Mouse (Mus musculus): ENCODE results near the gene Slc25a18. TPM values are rescaled to one million over a fixed set of nuclear protein-coding genes. Genes with fewer than 3 reads are reported as not detected.

The Slc25a18 gene
- polyA plus RNA-seq, 1 experiment from 2014 or later, result 19.9 TPM

DNA sequence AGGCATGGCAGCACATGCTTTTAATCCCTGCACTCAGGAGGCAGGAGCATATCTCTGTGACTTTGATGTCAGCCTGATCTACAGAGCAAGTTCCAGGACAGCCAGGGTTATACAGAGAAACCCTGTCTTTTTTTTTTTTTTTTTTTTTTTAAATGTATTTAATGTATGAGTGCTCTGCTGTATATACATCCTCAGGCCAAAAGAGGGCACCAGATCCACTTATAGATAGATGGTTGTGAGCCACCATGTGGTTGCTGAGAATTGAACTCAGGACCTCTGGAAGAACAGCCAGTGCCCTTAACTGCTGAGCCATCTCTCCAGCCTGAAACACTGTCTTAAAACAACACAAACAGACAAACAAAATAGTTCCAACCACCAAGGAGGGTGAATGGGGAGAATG is 15.5 kb downstream of the Slc25a18 start:
- Histone ChIP-seq H3K4me2 (ENCODE audit: low read length) (no peak overlapping the region), H3K27me3 (ENCODE audit: control insufficient read depth, insufficient read depth, low read depth, low read length) (no peaks in the 10 kb centered on the region), H3K9me3 (replicated peaks; ENCODE audit: control insufficient read depth, low read length, poor library complexity, severe bottlenecking) (no peaks in the 10 kb centered on the region), H3K27ac (ENCODE audit: low read length) (no peak overlapping the region), H3K4me1 (ENCODE audit: control insufficient read depth, insufficient read depth, low read length) (peaks cover 4% of the 10 kb centered on the region; the same call in 1 of the 2 replicates), H3K36me3 (ENCODE audit: control insufficient read depth, insufficient read depth, low read length) (peaks cover 18% of the 10 kb centered on the region), H3K9ac (ENCODE audit: low read depth, low read length) (no peak overlapping the region), H3K4me3 (ENCODE audit: low read depth, low read length) (no peak overlapping the region)
- no peak for ATAC-seq

DNA sequence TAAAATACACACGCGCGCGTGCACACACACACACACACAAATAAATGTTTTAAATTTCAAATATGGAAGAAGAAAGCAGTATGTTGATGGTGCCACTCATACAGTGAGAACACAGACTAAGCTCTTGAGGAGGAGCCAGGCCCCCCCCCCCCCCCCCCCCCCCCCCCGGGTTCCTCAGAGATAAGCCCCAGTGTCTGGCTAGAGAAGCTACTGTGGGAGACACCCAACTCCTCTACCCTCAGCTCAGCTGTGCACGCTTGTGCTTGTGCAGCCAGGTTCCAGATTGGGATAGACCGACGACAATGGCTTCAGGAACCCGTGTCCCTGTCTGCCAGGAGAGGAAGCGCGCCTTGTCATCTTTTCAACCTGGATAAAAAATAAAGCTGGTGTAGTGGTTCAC is 16.8 kb downstream of the Slc25a18 start:
- no peak for ATAC-seq
- 91% methylated on average over 10 of the region's 11 CpGs for WGBS
- H3K27ac ChIP-seq (ENCODE audit: low read length), result no peak overlapping the region
- no peak overlapping the region for H3K4me3 ChIP-seq (ENCODE audit: low read depth, low read length)
- no peak overlapping the region for H3K4me2 ChIP-seq (ENCODE audit: low read length)
- H3K9me3 ChIP-seq (replicated peaks; ENCODE audit: control insufficient read depth, low read length, poor library complexity, severe bottlenecking), result no peaks in the 10 kb centered on the region
- no peaks in the 10 kb centered on the region for H3K4me1 ChIP-seq (ENCODE audit: control insufficient read depth, insufficient read depth, low read length)
- H3K9ac ChIP-seq (ENCODE audit: low read depth, low read length), result no peak overlapping the region
- no peaks in the 10 kb centered on the region for H3K27me3 ChIP-seq (ENCODE audit: control insufficient read depth, insufficient read depth, low read depth, low read length)
- peaks cover 25% of the 10 kb centered on the region for H3K36me3 ChIP-seq (ENCODE audit: control insufficient read depth, insufficient read depth, low read length)

DNA sequence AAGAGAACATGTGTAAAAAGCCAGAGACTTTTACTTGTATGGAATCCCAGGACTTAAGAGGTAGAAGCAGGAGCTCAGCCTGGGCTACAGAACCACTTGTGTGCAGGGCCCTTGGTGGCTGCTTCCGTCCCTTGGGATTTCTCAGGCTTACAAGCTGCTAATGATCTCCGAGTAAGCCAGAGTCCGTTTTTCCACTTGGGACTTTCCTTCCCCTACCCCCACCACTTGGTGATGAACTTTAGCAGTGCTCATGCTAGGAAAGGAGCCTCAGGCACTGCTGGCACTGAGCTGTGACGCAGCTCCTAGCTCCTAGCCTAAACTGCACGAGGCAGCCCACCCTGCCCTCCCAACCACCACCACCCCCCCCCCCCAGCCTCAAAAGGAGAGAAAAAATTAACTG is 17.3 kb downstream of the Slc25a18 start:
- Histone ChIP-seq H3K4me2 (ENCODE audit: low read length) (no peak overlapping the region), H3K27ac (ENCODE audit: low read length) (no peak overlapping the region), H3K27me3 (ENCODE audit: control insufficient read depth, insufficient read depth, low read depth, low read length) (no peaks in the 10 kb centered on the region), H3K36me3 (ENCODE audit: control insufficient read depth, insufficient read depth, low read length) (peaks cover 29% of the 10 kb centered on the region), H3K4me1 (ENCODE audit: control insufficient read depth, insufficient read depth, low read length) (no peaks in the 10 kb centered on the region), H3K4me3 (ENCODE audit: low read depth, low read length) (no peak overlapping the region), H3K9ac (ENCODE audit: low read depth, low read length) (no peak overlapping the region), H3K9me3 (replicated peaks; ENCODE audit: control insufficient read depth, low read length, poor library complexity, severe bottlenecking) (no peaks in the 10 kb centered on the region)
- 72% methylated on average over 5 of the region's 5 CpGs for WGBS
- ATAC-seq, result no peak

DNA sequence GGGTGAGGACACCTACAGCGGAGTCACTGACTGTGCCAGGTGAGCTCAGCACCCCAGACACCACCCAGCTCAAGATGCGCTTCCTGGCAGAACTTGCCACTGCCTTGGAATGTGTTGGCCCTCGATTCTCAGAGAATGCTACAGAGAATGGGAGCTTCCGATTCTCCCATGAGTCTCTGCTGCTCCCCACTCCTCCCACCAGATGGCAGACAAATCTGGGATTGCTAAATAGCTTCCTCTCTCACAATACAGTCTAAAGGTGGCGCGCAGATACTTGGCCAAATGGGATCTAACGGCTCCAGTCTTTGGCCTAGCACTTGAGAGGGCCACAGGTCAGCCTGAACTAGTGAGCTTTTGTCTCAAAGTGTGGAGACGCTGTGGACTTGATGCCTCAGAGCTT is 19.6 kb downstream of the Slc25a18 start:
- no peak overlapping the region for H3K27ac ChIP-seq (ENCODE audit: low read length)
- no peak for ATAC-seq
- 83% methylated on average over 8 of the region's 8 CpGs for WGBS

DNA sequence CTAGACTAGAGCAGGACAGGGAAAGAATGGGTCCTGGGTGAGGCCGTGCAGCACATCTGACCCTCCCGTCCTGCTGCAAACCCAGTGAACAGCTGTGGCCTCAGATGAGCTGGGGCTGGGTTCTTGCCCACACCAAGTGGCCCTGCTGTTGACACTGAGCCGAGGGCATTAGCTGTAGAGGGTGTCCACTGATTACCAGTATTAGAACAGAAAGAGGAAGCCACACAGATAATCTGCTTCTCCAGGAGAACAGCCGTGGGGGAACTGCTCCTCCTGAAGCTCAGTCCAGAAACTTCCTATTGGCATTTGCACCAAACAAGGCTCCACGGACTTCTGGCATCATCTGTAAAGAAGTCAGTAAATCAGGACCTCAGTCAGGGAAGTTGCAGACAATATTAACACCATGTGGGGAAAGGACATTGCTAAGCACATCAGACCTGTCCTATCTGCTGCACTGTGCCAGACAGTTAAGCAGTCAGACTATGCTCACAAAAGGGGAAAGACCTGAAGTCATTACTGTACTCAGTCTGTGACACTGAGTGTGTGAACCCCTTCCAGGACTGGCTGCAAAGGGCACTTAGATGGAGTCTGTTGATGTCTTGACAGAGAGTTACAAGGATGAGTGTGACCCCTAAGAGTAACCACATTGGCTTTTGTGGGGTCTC is 22.2 kb downstream of the Slc25a18 start:
- no peak overlapping the region for H3K27ac ChIP-seq (ENCODE audit: low read length)
- ATAC-seq, result no peak
- H3K4me1 ChIP-seq (ENCODE audit: control insufficient read depth, insufficient read depth, low read length), result no peaks in the 10 kb centered on the region
- H3K9me3 ChIP-seq (replicated peaks; ENCODE audit: control insufficient read depth, low read length, poor library complexity, severe bottlenecking), result no peaks in the 10 kb centered on the region
- H3K27me3 ChIP-seq (ENCODE audit: control insufficient read depth, insufficient read depth, low read depth, low read length), result no peaks in the 10 kb centered on the region
- H3K9ac ChIP-seq (ENCODE audit: low read depth, low read length), result no peak overlapping the region
- peaks cover 55% of the 10 kb centered on the region for H3K36me3 ChIP-seq (ENCODE audit: control insufficient read depth, insufficient read depth, low read length)
- 88% methylated on average over 5 of the region's 5 CpGs for WGBS
- no peak overlapping the region for H3K4me2 ChIP-seq (ENCODE audit: low read length)
- no peak overlapping the region for H3K4me3 ChIP-seq (ENCODE audit: low read depth, low read length)

More for the DNA sequence above, 19.6 kb downstream of the Slc25a18 start:
- Histone ChIP-seq H3K4me2 (ENCODE audit: low read length) (no peak overlapping the region), H3K27me3 (ENCODE audit: control insufficient read depth, insufficient read depth, low read depth, low read length) (no peaks in the 10 kb centered on the region), H3K4me1 (ENCODE audit: control insufficient read depth, insufficient read depth, low read length) (no peaks in the 10 kb centered on the region), H3K36me3 (ENCODE audit: control insufficient read depth, insufficient read depth, low read length) (peaks cover 39% of the 10 kb centered on the region), H3K4me3 (ENCODE audit: low read depth, low read length) (no peak overlapping the region), H3K9ac (ENCODE audit: low read depth, low read length) (no peak overlapping the region), H3K9me3 (replicated peaks; ENCODE audit: control insufficient read depth, low read length, poor library complexity, severe bottlenecking) (no peaks in the 10 kb centered on the region)

DNA sequence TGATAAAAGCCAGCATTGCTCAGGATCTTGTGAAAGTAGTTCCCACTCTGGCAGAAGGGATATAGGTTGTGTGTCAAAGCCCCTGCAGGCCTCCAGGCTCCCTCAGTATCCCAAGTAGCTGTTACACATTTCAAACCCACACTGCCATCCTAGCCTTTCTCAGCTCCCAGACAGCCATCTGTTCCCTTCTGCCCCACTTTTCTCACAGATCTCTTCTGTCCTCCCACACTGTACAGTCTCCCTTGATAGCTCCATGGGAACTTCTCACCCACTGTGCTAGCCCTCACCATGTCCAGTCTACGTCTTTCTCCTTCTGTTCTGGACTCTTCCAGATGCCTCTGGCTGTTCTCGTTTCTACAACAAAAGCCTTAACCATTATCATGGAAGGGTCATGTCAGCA is 22.7 kb downstream of the Slc25a18 start:
- Histone ChIP-seq H3K9ac (ENCODE audit: low read depth, low read length) (no peak overlapping the region), H3K27ac (ENCODE audit: low read length) (no peak overlapping the region), H3K9me3 (replicated peaks; ENCODE audit: control insufficient read depth, low read length, poor library complexity, severe bottlenecking) (no peaks in the 10 kb centered on the region), H3K27me3 (ENCODE audit: control insufficient read depth, insufficient read depth, low read depth, low read length) (no peaks in the 10 kb centered on the region), H3K4me2 (ENCODE audit: low read length) (no peak overlapping the region), H3K4me1 (ENCODE audit: control insufficient read depth, insufficient read depth, low read length) (no peaks in the 10 kb centered on the region), H3K4me3 (ENCODE audit: low read depth, low read length) (no peak overlapping the region), H3K36me3 (ENCODE audit: control insufficient read depth, insufficient read depth, low read length) (peaks cover 59% of the 10 kb centered on the region)
- ATAC-seq, result no peak
- WGBS, result 85% methylated on average over 2 of the region's 2 CpGs

DNA sequence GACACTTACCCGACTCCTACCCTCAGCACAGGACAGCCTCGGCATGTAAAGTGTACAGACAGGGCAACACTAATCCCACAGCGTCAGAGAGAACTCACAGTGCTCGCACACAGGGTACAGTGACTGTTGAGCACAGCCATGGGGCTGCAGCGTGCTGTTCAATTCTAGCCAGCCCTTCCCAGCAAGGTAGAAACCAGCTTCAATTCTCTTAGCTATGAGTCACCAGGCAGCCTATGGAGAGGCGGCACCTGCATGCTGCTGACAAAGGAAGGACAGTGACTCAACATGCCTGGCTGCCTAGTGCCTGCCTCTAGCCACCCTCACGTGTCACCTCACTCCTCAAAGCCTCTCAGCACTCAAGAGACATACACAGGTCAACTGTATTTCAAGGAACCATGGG is 24.6 kb downstream of the Slc25a18 start:
- Histone ChIP-seq H3K9ac (ENCODE audit: low read depth, low read length) (no peak overlapping the region), H3K4me3 (ENCODE audit: low read depth, low read length) (no peak overlapping the region), H3K27me3 (ENCODE audit: control insufficient read depth, insufficient read depth, low read depth, low read length) (no peaks in the 10 kb centered on the region), H3K4me1 (ENCODE audit: control insufficient read depth, insufficient read depth, low read length) (no peaks in the 10 kb centered on the region), H3K9me3 (replicated peaks; ENCODE audit: control insufficient read depth, low read length, poor library complexity, severe bottlenecking) (no peaks in the 10 kb centered on the region), H3K4me2 (ENCODE audit: low read length) (no peak overlapping the region), H3K27ac (ENCODE audit: low read length) (no peak overlapping the region), H3K36me3 (ENCODE audit: control insufficient read depth, insufficient read depth, low read length) (peaks cover 59% of the 10 kb centered on the region)
- 94% methylated on average over 7 of the region's 7 CpGs for WGBS
- ATAC-seq, result no peak

DNA sequence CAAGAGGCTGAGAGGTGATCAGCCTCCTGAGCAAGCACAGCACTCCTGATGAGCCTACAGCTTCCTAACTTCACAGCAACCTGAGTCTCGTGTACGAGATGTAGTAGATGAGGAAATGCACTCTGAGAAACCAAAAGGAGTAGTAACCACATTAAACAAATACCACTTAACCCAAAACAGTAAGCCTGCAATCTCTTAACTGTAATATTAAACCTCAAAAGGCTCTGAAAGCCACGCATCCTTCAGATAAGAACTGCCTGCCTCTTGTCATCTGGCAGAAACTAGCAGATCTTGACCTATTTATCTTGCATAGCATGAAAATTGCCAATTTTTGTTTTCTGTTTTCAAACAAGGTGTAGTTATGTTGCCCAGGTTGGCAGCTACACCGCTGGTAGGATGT is 25.5 kb downstream of the Slc25a18 start:
- WGBS, result 95% methylated on average over 4 of the region's 4 CpGs

DNA sequence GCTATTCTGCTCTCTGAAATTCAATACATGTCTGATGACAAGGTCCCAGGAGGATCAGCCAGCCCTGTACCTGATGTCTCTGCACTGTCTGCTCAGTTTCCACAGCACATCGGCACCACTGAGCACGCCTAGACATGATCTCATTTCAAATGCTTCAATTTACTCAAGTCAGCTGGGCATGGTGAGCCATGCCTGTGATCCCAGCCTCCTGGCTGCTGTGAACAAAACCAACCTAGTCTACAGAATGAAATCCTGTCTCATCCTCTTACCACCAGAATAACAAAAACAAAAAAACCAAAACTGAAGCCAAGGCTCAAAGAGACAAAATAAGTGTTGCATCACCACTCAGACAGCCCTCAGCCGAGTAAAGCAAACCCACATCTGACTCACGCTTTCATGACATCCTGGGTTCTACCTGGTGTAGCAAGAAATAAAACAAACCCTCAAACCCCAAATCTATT is 26.2 kb downstream of the Slc25a18 start:
- H3K9me3 ChIP-seq (replicated peaks; ENCODE audit: control insufficient read depth, low read length, poor library complexity, severe bottlenecking), result no peaks in the 10 kb centered on the region
- H3K27ac ChIP-seq (ENCODE audit: low read length), result no peak overlapping the region
- 88% methylated on average over 4 of the region's 4 CpGs for WGBS
- peaks cover 58% of the 10 kb centered on the region for H3K36me3 ChIP-seq (ENCODE audit: control insufficient read depth, insufficient read depth, low read length)
- H3K9ac ChIP-seq (ENCODE audit: low read depth, low read length), result no peak overlapping the region
- no peaks in the 10 kb centered on the region for H3K4me1 ChIP-seq (ENCODE audit: control insufficient read depth, insufficient read depth, low read length)
- ATAC-seq, result no peak
- H3K4me3 ChIP-seq (ENCODE audit: low read depth, low read length), result no peak overlapping the region
- no peaks in the 10 kb centered on the region for H3K27me3 ChIP-seq (ENCODE audit: control insufficient read depth, insufficient read depth, low read depth, low read length)
- H3K4me2 ChIP-seq (ENCODE audit: low read length), result no peak overlapping the region

More for the DNA sequence above, 25.5 kb downstream of the Slc25a18 start:
- no peaks in the 10 kb centered on the region for H3K9me3 ChIP-seq (replicated peaks; ENCODE audit: control insufficient read depth, low read length, poor library complexity, severe bottlenecking)
- H3K27ac ChIP-seq (ENCODE audit: low read length), result no peak overlapping the region
- H3K9ac ChIP-seq (ENCODE audit: low read depth, low read length), result no peak overlapping the region
- no peak for ATAC-seq
- no peaks in the 10 kb centered on the region for H3K4me1 ChIP-seq (ENCODE audit: control insufficient read depth, insufficient read depth, low read length)
- H3K4me2 ChIP-seq (ENCODE audit: low read length), result no peak overlapping the region
- peaks cover 59% of the 10 kb centered on the region for H3K36me3 ChIP-seq (ENCODE audit: control insufficient read depth, insufficient read depth, low read length)
- no peaks in the 10 kb centered on the region for H3K27me3 ChIP-seq (ENCODE audit: control insufficient read depth, insufficient read depth, low read depth, low read length)
- no peak overlapping the region for H3K4me3 ChIP-seq (ENCODE audit: low read depth, low read length)

Measured in midbrain, embryonic 16.5 days (tissue).